Mouse (Mus musculus): Measurements from ENCODE around the gene Nsmf.

DNA sequence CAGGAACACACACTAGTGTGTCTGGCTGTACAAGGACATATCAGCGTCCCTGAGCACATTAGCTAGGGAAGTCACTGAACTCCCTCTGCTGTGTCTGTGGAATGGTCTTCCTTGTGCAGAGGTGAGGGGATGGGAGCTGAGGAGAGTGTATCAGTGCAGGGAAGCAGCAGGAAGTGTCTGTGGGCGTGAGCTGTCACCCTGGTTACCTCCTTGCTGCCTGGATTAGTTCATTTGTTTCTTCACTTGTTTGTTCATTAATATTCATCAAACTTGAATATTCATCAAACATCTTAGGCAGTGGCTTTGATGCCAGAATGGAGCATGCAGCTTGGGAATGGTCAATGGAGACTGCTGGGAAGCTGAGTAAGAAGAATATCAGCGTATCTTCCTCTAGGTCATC, 45.5 kb downstream of the Nsmf start:
- TF ChIP-seq CTCF (IDR thresholded peaks at IDR 0.05; ENCODE audit: low read depth, low read length): no peak
- TF ChIP-seq GATA1 (IDR thresholded peaks at IDR 0.05; ENCODE audit: borderline replicate concordance, low read length): no peak
